Mouse (Mus musculus): ENCODE measurements around the gene Rbbp9.

DNA sequence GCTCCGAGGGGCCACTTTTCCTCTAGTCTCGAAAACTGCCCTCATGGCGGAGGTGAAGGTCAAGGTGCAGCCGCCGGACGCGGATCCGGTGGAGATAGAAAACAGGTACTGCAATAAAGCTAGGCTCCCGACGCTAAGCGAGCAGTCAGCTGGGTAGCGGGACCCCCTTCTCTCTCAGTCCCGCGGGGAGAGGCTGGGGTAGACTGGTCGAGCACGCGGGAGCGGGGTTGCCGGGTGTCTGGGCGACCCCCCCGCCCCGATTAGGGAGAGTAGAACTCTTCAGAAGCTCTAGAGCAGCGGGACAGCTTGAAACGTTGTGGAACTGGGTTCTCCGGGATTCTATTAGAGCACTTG, 22.9 kb downstream of the Rbbp9 start:
- TF ChIP-seq GATA1 (IDR thresholded peaks at IDR 0.05; ENCODE audit: borderline replicate concordance, low read length) (no peak), FLI1 (IDR thresholded peaks at IDR 0.05; ENCODE audit: low read length) (no peak)

All from megakaryocyte, embryonic 14.5 days (primary cell).